Mouse (Mus musculus): ENCODE measurements around the gene Tmem40.

DNA sequence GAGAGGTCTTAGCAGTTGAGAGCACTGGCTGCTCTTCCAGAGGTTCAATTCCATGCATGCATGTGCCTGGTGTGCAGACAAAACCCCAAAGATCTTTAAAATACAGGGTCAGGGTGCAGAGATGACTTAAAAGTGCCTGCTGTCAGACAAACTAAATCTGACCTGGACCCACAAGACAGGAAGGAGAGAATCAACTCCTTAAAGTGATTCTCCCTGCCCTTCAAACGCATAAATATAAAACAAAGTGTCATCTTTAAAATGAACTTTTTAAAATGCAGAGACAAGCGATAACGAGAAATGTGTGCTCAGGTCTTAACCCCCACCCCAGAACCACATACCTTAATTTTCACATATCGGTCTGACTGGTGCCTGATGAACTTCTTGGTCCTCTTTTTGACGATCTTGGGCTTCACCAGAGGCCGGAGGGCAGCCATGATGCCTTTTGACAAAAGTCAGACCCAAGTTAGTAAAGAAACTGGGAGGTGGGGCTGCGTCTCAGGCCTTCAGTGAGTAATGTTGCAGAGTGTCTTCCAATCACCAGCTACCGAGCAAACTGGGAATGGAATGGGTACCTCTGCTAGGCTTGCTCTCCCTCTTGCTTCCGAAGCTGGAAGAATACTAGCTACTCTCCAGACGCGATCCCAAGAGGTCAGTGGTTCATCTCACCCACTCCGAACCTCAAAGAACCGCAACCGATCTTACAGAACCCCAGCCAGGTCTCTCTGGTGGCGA is 45.4 kb upstream of the Tmem40 start:
- TF ChIP-seq E2F4 (IDR thresholded peaks at IDR 0.05; ENCODE audit: insufficient replicate concordance, low read depth, low read length) = no peak
- TF ChIP-seq CTCF (conservative IDR thresholded peaks at IDR 0.05 in 1 of 2, IDR thresholded peaks at IDR 0.05 in 1 of 2; ENCODE audit: low read depth in 2 of 2, low read length in 2 of 2) = no peak
- no peak; the same call in 1 of the 2 replicates for TF ChIP-seq POLR2A (IDR thresholded peaks at IDR 0.05; ENCODE audit: low read depth, low read length)
- TF ChIP-seq ETS1 (conservative IDR thresholded peaks at IDR 0.05; ENCODE audit: low read depth, low read length) = no peak
- no peak for TF ChIP-seq NRF1 (IDR thresholded peaks at IDR 0.05; ENCODE audit: low read depth, low read length)
- no peak for TF ChIP-seq SMC3 (IDR thresholded peaks at IDR 0.05; ENCODE audit: low read depth, low read length)
- no peak for TF ChIP-seq MAX (IDR thresholded peaks at IDR 0.05; ENCODE audit: low read length)
- TF ChIP-seq ZC3H11A (IDR thresholded peaks at IDR 0.05; ENCODE audit: low read depth, low read length) = no peak
- TF ChIP-seq SIN3A (IDR thresholded peaks at IDR 0.05; ENCODE audit: low read length) = no peak
- no peak for TF ChIP-seq USF1 (IDR thresholded peaks at IDR 0.05; ENCODE audit: low read depth, low read length)
- TF ChIP-seq JUND (conservative IDR thresholded peaks at IDR 0.05; ENCODE audit: low read depth, low read length) = no peak
- no peak for TF ChIP-seq ZNF384 (IDR thresholded peaks at IDR 0.05; ENCODE audit: low read depth, low read length)
- no peak for TF ChIP-seq TCF12 (IDR thresholded peaks at IDR 0.05; ENCODE audit: low read depth, low read length)

Measured in CH12.LX (cell line).